Mouse (Mus musculus): ENCODE measurements around the gene Adm2. TPM values are rescaled to one million over a fixed set of nuclear protein-coding genes. Genes with fewer than 3 reads are reported as not detected.

The Adm2 gene
- polyA plus RNA-seq, 1 experiment, result 3.5 TPM

DNA sequence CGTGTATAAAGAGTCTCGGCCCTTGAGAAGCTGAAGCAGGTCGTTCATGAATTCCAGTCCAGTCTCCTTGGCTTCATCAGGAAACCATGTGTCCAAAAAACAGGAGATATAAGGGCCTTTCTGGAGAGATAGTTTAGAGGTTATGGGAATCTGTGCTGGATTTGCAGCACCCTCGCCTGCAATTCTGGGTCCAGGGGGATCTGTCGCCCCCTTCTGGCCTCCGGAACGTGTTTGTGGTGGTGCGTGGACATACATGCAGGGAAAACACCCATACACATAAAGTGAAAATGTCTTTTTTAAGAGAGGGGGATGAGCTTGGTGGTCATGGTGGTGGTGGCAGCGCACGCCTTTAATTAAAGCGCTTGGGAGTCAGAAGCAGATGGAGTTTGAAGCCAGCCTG lies 6.4 kb upstream of the Adm2 start:
- 91% methylated on average over 11 of the region's 11 CpGs for WGBS

DNA sequence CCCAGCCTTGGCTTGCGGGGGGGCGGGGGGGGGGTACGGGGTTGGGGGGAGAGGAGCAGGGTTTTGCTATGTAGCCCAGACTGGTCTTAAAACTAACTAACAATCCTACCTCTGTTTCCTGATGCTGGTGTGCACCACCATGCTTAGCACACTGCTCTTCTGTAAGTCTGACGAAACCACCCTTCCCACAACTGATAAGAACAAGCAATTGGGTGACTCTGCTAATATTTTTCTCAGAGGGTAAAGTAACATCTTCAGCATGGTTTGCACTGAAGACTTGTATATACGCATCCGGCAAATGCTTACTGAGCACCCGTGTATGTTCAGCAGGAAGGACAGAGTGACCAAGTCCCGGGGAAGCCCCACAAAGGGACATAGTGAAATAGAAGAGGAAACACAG lies 1.3 kb upstream of the Adm2 start:
- no peak for DNase-seq (ENCODE audit: low read depth in 1 of 2, low spot score in 2 of 2)
- no peak overlapping the region for H3K27ac ChIP-seq (ENCODE audit: insufficient read depth, low read length)
- H3K27me3 ChIP-seq (ENCODE audit: control insufficient read depth, insufficient read depth, low read length), result peaks cover 1% of the 10 kb centered on the region; the same call in 1 of the 2 replicates
- H3K4me3 ChIP-seq (ENCODE audit: extremely low read depth, insufficient read depth, insufficient read length), result no peak overlapping the region
- no peaks in the 10 kb centered on the region for H3K4me1 ChIP-seq (ENCODE audit: control insufficient read depth, insufficient read depth, insufficient read length)
- TF ChIP-seq POLR2A (IDR thresholded peaks at IDR 0.05; ENCODE audit: low read depth, low read length) (no peak), CTCF (IDR thresholded peaks at IDR 0.05; ENCODE audit: extremely low read depth, insufficient read depth, insufficient read length, insufficient replicate concordance) (no peak)
- WGBS, result 67% methylated on average over 8 of the region's 8 CpGs
- no peaks in the 10 kb centered on the region for H3K36me3 ChIP-seq (ENCODE audit: control insufficient read depth, insufficient read depth, low read length)

More for the DNA sequence above, 6.4 kb upstream of the Adm2 start:
- no peak for TF ChIP-seq POLR2A (IDR thresholded peaks at IDR 0.05; ENCODE audit: low read depth, low read length)
- TF ChIP-seq CTCF (IDR thresholded peaks at IDR 0.05; ENCODE audit: extremely low read depth, insufficient read depth, insufficient read length, insufficient replicate concordance), result peak; percentile 18; the same call in 1 of the 2 replicates
- DNase-seq (ENCODE audit: low read depth in 1 of 2, low spot score in 2 of 2), result no peak
- H3K27ac ChIP-seq (ENCODE audit: insufficient read depth, low read length), result no peak overlapping the region
- H3K36me3 ChIP-seq (ENCODE audit: control insufficient read depth, insufficient read depth, low read length), result no peaks in the 10 kb centered on the region
- no peak overlapping the region for H3K4me3 ChIP-seq (ENCODE audit: extremely low read depth, insufficient read depth, insufficient read length)
- peaks cover 21% of the 10 kb centered on the region; the same call in 1 of the 2 replicates for H3K4me1 ChIP-seq (ENCODE audit: control insufficient read depth, insufficient read depth, insufficient read length)
- H3K27me3 ChIP-seq (ENCODE audit: control insufficient read depth, insufficient read depth, low read length), result no peaks in the 10 kb centered on the region

- H3K4me3 ChIP-seq (ENCODE audit: extremely low read depth, insufficient read depth, insufficient read length), result no peak overlapping the region
- no peak for DNase-seq (ENCODE audit: low read depth in 1 of 2, low spot score in 2 of 2)
- H3K36me3 ChIP-seq (ENCODE audit: control insufficient read depth, insufficient read depth, low read length), result no peaks in the 10 kb centered on the region
- H3K27ac ChIP-seq (ENCODE audit: insufficient read depth, low read length), result no peak overlapping the region
- 47% methylated on average over 4 of the region's 4 CpGs for WGBS
- peaks cover 1% of the 10 kb centered on the region; the same call in 1 of the 2 replicates for H3K27me3 ChIP-seq (ENCODE audit: control insufficient read depth, insufficient read depth, low read length)
- TF ChIP-seq POLR2A (IDR thresholded peaks at IDR 0.05; ENCODE audit: low read depth, low read length) (no peak), CTCF (IDR thresholded peaks at IDR 0.05; ENCODE audit: extremely low read depth, insufficient read depth, insufficient read length, insufficient replicate concordance) (no peak)
- no peaks in the 10 kb centered on the region for H3K4me1 ChIP-seq (ENCODE audit: control insufficient read depth, insufficient read depth, insufficient read length)
Observed at GRCm38 (mm10) chr15:89323656-89324055, 1.1 kb downstream of the Adm2 start.

GRCm38 (mm10) chr15:89326441-89326840 lies 3.9 kb downstream of the Adm2 start:
- 88% methylated on average over 5 of the region's 5 CpGs for WGBS

DNA sequence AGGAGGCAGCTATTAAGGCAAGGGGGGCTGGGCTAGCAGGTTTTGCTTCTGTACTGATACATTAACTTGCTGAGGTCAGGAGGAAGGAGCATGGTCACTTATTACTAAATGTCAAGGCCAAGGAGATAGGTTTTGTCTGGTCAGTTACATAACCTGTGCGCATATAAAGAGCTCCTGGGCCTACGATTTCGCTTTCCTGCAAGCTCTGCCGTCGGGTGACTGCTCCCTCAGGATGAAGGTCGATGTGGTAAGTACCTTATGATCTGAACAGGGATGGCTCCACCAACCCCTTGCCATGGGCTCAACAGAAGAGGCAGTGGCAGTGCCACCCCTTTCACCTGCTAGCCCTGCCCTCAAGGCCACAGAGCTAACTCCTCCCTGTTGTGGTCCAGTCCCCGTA lies 11.8 kb downstream of the Adm2 start, which contains the start of gene Miox:
Miox (plus strand) TSS at position 128 of the 400 bp plus-strand sequence.
- TF ChIP-seq CTCF (IDR thresholded peaks at IDR 0.05; ENCODE audit: extremely low read depth, insufficient read depth, insufficient read length, insufficient replicate concordance), result no peak
- TF ChIP-seq POLR2A (IDR thresholded peaks at IDR 0.05; ENCODE audit: low read depth, low read length), result no peak
- no peak within 1 kb of the TSS for H3K4me3 ChIP-seq (ENCODE audit: extremely low read depth, insufficient read depth, insufficient read length)
- H3K4me1 ChIP-seq (ENCODE audit: control insufficient read depth, insufficient read depth, insufficient read length), result no peaks in the 10 kb centered on the region
- 84% methylated on average over 7 of the region's 7 CpGs for WGBS
- no peaks in the 10 kb centered on the region for H3K36me3 ChIP-seq (ENCODE audit: control insufficient read depth, insufficient read depth, low read length)
- DNase-seq (ENCODE audit: low read depth in 1 of 2, low spot score in 2 of 2), result no peak
- no peaks in the 10 kb centered on the region for H3K27me3 ChIP-seq (ENCODE audit: control insufficient read depth, insufficient read depth, low read length)
- no peak within 1 kb of the TSS for H3K27ac ChIP-seq (ENCODE audit: insufficient read depth, low read length)

More at GRCm38 (mm10) chr15:89326441-89326840, 3.9 kb downstream of the Adm2 start:
- TF ChIP-seq POLR2A (IDR thresholded peaks at IDR 0.05; ENCODE audit: low read depth, low read length) (no peak), CTCF (IDR thresholded peaks at IDR 0.05; ENCODE audit: extremely low read depth, insufficient read depth, insufficient read length, insufficient replicate concordance) (no peak)
- Histone ChIP-seq H3K27ac (ENCODE audit: insufficient read depth, low read length) (no peak overlapping the region), H3K27me3 (ENCODE audit: control insufficient read depth, insufficient read depth, low read length) (peaks cover 1% of the 10 kb centered on the region; the same call in 1 of the 2 replicates), H3K36me3 (ENCODE audit: control insufficient read depth, insufficient read depth, low read length) (no peaks in the 10 kb centered on the region), H3K4me3 (ENCODE audit: extremely low read depth, insufficient read depth, insufficient read length) (no peak overlapping the region), H3K4me1 (ENCODE audit: control insufficient read depth, insufficient read depth, insufficient read length) (no peaks in the 10 kb centered on the region)
- DNase-seq (ENCODE audit: low read depth in 1 of 2, low spot score in 2 of 2), result no peak

GRCm38 (mm10) chr15:89334774-89335537 lies 12.4 kb downstream of the Adm2 start:
- WGBS, result 88% methylated on average over 17 of the region's 17 CpGs
- no peak for DNase-seq (ENCODE audit: low read depth in 1 of 2, low spot score in 2 of 2)
- Histone ChIP-seq H3K36me3 (ENCODE audit: control insufficient read depth, insufficient read depth, low read length) (no peaks in the 10 kb centered on the region), H3K27ac (ENCODE audit: insufficient read depth, low read length) (no peak overlapping the region), H3K27me3 (ENCODE audit: control insufficient read depth, insufficient read depth, low read length) (no peaks in the 10 kb centered on the region), H3K4me3 (ENCODE audit: extremely low read depth, insufficient read depth, insufficient read length) (no peak overlapping the region), H3K4me1 (ENCODE audit: control insufficient read depth, insufficient read depth, insufficient read length) (peaks cover 2% of the 10 kb centered on the region; the same call in 1 of the 2 replicates)
- no peak for TF ChIP-seq CTCF (IDR thresholded peaks at IDR 0.05; ENCODE audit: extremely low read depth, insufficient read depth, insufficient read length, insufficient replicate concordance)
- no peak for TF ChIP-seq POLR2A (IDR thresholded peaks at IDR 0.05; ENCODE audit: low read depth, low read length)

DNA sequence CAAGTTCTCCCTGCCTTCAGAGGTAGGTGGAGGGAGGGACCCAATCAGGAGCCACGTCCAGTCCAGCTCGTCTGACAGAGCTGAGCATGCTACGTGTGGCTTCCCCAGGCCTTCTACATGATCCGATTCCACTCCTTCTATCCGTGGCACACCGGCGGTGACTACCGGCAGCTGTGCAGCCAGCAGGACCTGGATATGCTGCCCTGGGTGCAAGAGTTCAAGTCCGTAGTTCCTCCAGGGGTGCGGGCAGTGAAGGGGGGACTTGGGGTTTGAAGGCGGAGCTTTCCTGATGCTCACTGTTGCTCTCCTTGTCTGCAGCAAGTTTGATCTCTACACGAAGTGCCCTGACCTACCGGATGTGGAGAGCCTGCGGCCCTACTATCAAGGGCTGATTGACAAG lies 13.9 kb downstream of the Adm2 start:
- Histone ChIP-seq H3K4me1 (ENCODE audit: control insufficient read depth, insufficient read depth, insufficient read length) (peaks cover 6% of the 10 kb centered on the region), H3K36me3 (ENCODE audit: control insufficient read depth, insufficient read depth, low read length) (no peaks in the 10 kb centered on the region), H3K27me3 (ENCODE audit: control insufficient read depth, insufficient read depth, low read length) (no peaks in the 10 kb centered on the region), H3K27ac (ENCODE audit: insufficient read depth, low read length) (no peak overlapping the region), H3K4me3 (ENCODE audit: extremely low read depth, insufficient read depth, insufficient read length) (no peak overlapping the region)
- DNase-seq (ENCODE audit: low read depth in 1 of 2, low spot score in 2 of 2), result no peak
- 88% methylated on average over 14 of the region's 14 CpGs for WGBS
- TF ChIP-seq CTCF (IDR thresholded peaks at IDR 0.05; ENCODE audit: extremely low read depth, insufficient read depth, insufficient read length, insufficient replicate concordance) (no peak), POLR2A (IDR thresholded peaks at IDR 0.05; ENCODE audit: low read depth, low read length) (no peak)
